Mouse (Mus musculus): ENCODE data around the gene Zmat3. TPM values are rescaled to one million over a fixed set of nuclear protein-coding genes. Genes with fewer than 3 reads are reported as not detected.

Gene Zmat3
- polyA plus RNA-seq, 1 experiment from 2014 or later = 6.3 TPM

GRCm38 (mm10) chr3:32399381-32399780 is 33.6 kb upstream of the Zmat3 start:
- no peaks in the 10 kb centered on the region for H3K36me3 ChIP-seq (ENCODE audit: control insufficient read depth, insufficient read depth, low read length)
- no peak overlapping the region for H3K9ac ChIP-seq (ENCODE audit: low read depth, low read length)
- H3K27ac ChIP-seq (ENCODE audit: low read length) = no peak overlapping the region
- 24% methylated on average over 4 of the region's 4 CpGs for WGBS
- no peak overlapping the region for H3K4me3 ChIP-seq (ENCODE audit: low read depth, low read length)
- H3K4me2 ChIP-seq (ENCODE audit: low read length) = peak overlapping the region; percentile 25; the same call in 1 of the 2 replicates
- H3K9me3 ChIP-seq (replicated peaks; ENCODE audit: control insufficient read depth, low read length, poor library complexity, severe bottlenecking) = no peaks in the 10 kb centered on the region
- ATAC-seq = no peak
- no peaks in the 10 kb centered on the region for H3K27me3 ChIP-seq (ENCODE audit: control insufficient read depth, insufficient read depth, low read depth, low read length)
- peaks cover 27% of the 10 kb centered on the region for H3K4me1 ChIP-seq (ENCODE audit: control insufficient read depth, insufficient read depth, low read length)

GRCm38 (mm10) chr3:32398623-32399022 is 32.8 kb upstream of the Zmat3 start:
- Histone ChIP-seq H3K4me1 (ENCODE audit: control insufficient read depth, insufficient read depth, low read length) (peaks cover 27% of the 10 kb centered on the region), H3K9me3 (replicated peaks; ENCODE audit: control insufficient read depth, low read length, poor library complexity, severe bottlenecking) (no peaks in the 10 kb centered on the region), H3K4me3 (ENCODE audit: low read depth, low read length) (peak overlapping the region; percentile 21), H3K9ac (ENCODE audit: low read depth, low read length) (0 out of 2 replicates have a peak overlapping the region, but pooled peaks have one; percentile 17), H3K36me3 (ENCODE audit: control insufficient read depth, insufficient read depth, low read length) (no peaks in the 10 kb centered on the region), H3K27ac (ENCODE audit: low read length) (no peak overlapping the region), H3K4me2 (ENCODE audit: low read length) (peak overlapping the region; percentile 60), H3K27me3 (ENCODE audit: control insufficient read depth, insufficient read depth, low read depth, low read length) (no peaks in the 10 kb centered on the region)
- ATAC-seq = no peak
- 3% methylated on average over 4 of the region's 4 CpGs for WGBS

- Histone ChIP-seq H3K9me3 (replicated peaks; ENCODE audit: control insufficient read depth, low read length, poor library complexity, severe bottlenecking) (no peaks in the 10 kb centered on the region), H3K36me3 (ENCODE audit: control insufficient read depth, insufficient read depth, low read length) (no peaks in the 10 kb centered on the region), H3K27me3 (ENCODE audit: control insufficient read depth, insufficient read depth, low read depth, low read length) (no peaks in the 10 kb centered on the region), H3K4me2 (ENCODE audit: low read length) (peak overlapping the region; percentile 60), H3K9ac (ENCODE audit: low read depth, low read length) (peak overlapping the region; percentile 95), H3K4me3 (ENCODE audit: low read depth, low read length) (peak overlapping the region; percentile 80), H3K27ac (ENCODE audit: low read length) (peak overlapping the region; percentile 92), H3K4me1 (ENCODE audit: control insufficient read depth, insufficient read depth, low read length) (peaks cover 27% of the 10 kb centered on the region)
- no peak for ATAC-seq
- WGBS = under 1% methylated on average over 7 of the region's 7 CpGs
These were observed 32.3 kb upstream of the Zmat3 start for GRCm38 (mm10) chr3:32398175-32398538.

GRCm38 (mm10) chr3:32397461-32398174 is 31.8 kb upstream of the Zmat3 start, which contains the start of gene Pik3ca:
TSS of gene Pik3ca (plus strand) at chr3:32397671.
- Histone ChIP-seq H3K36me3 (ENCODE audit: control insufficient read depth, insufficient read depth, low read length) (no peaks in the 10 kb centered on the region), H3K9me3 (replicated peaks; ENCODE audit: control insufficient read depth, low read length, poor library complexity, severe bottlenecking) (no peaks in the 10 kb centered on the region), H3K4me3 (ENCODE audit: low read depth, low read length) (peak within 1 kb of the TSS; percentile 80), H3K27ac (ENCODE audit: low read length) (peak within 1 kb of the TSS; percentile 92), H3K27me3 (ENCODE audit: control insufficient read depth, insufficient read depth, low read depth, low read length) (no peaks in the 10 kb centered on the region), H3K9ac (ENCODE audit: low read depth, low read length) (peak within 1 kb of the TSS; percentile 95), H3K4me2 (ENCODE audit: low read length) (peak within 1 kb of the TSS; percentile 65), H3K4me1 (ENCODE audit: control insufficient read depth, insufficient read depth, low read length) (peaks cover 27% of the 10 kb centered on the region)
- WGBS = under 1% methylated on average over 48 of the region's 65 CpGs
- peak; percentile 71 for ATAC-seq

- Histone ChIP-seq H3K27me3 (ENCODE audit: control insufficient read depth, insufficient read depth, low read depth, low read length) (no peaks in the 10 kb centered on the region), H3K4me3 (ENCODE audit: low read depth, low read length) (peak overlapping the region; percentile 80), H3K9ac (ENCODE audit: low read depth, low read length) (peak overlapping the region; percentile 95), H3K4me1 (ENCODE audit: control insufficient read depth, insufficient read depth, low read length) (peaks cover 27% of the 10 kb centered on the region), H3K9me3 (replicated peaks; ENCODE audit: control insufficient read depth, low read length, poor library complexity, severe bottlenecking) (no peaks in the 10 kb centered on the region), H3K4me2 (ENCODE audit: low read length) (peak overlapping the region; percentile 65), H3K36me3 (ENCODE audit: control insufficient read depth, insufficient read depth, low read length) (no peaks in the 10 kb centered on the region), H3K27ac (ENCODE audit: low read length) (peak overlapping the region; percentile 92)
- 0% methylated on average over 40 of the region's 77 CpGs for WGBS
- peak; percentile 99 for ATAC-seq
These were observed 31.1 kb upstream of the Zmat3 start for GRCm38 (mm10) chr3:32396794-32397460.

GRCm38 (mm10) chr3:32395771-32396551 is 30.1 kb upstream of the Zmat3 start:
- Histone ChIP-seq H3K27ac (ENCODE audit: low read length) (peak overlapping the region; percentile 92), H3K4me2 (ENCODE audit: low read length) (peak overlapping the region; percentile 65), H3K27me3 (ENCODE audit: control insufficient read depth, insufficient read depth, low read depth, low read length) (no peaks in the 10 kb centered on the region), H3K9ac (ENCODE audit: low read depth, low read length) (peak overlapping the region; percentile 67), H3K4me1 (ENCODE audit: control insufficient read depth, insufficient read depth, low read length) (peaks cover 24% of the 10 kb centered on the region), H3K9me3 (replicated peaks; ENCODE audit: control insufficient read depth, low read length, poor library complexity, severe bottlenecking) (no peaks in the 10 kb centered on the region), H3K36me3 (ENCODE audit: control insufficient read depth, insufficient read depth, low read length) (no peaks in the 10 kb centered on the region), H3K4me3 (ENCODE audit: low read depth, low read length) (peak overlapping the region; percentile 80)
- 27% methylated on average over 23 of the region's 24 CpGs for WGBS
- ATAC-seq = no peak

GRCm38 (mm10) chr3:32393986-32394385 is 28.2 kb upstream of the Zmat3 start:
- H3K4me3 ChIP-seq (ENCODE audit: low read depth, low read length) = no peak overlapping the region
- no peak for ATAC-seq
- H3K4me2 ChIP-seq (ENCODE audit: low read length) = no peak overlapping the region
- peaks cover 10% of the 10 kb centered on the region for H3K4me1 ChIP-seq (ENCODE audit: control insufficient read depth, insufficient read depth, low read length)
- WGBS = 91% methylated on average over 8 of the region's 8 CpGs
- no peaks in the 10 kb centered on the region for H3K36me3 ChIP-seq (ENCODE audit: control insufficient read depth, insufficient read depth, low read length)
- no peak overlapping the region for H3K9ac ChIP-seq (ENCODE audit: low read depth, low read length)
- no peaks in the 10 kb centered on the region for H3K9me3 ChIP-seq (replicated peaks; ENCODE audit: control insufficient read depth, low read length, poor library complexity, severe bottlenecking)
- H3K27ac ChIP-seq (ENCODE audit: low read length) = no peak overlapping the region
- no peaks in the 10 kb centered on the region for H3K27me3 ChIP-seq (ENCODE audit: control insufficient read depth, insufficient read depth, low read depth, low read length)

- no peak for ATAC-seq
- H3K4me3 ChIP-seq (ENCODE audit: low read depth, low read length) = no peak overlapping the region
- H3K9ac ChIP-seq (ENCODE audit: low read depth, low read length) = no peak overlapping the region
- H3K9me3 ChIP-seq (replicated peaks; ENCODE audit: control insufficient read depth, low read length, poor library complexity, severe bottlenecking) = no peaks in the 10 kb centered on the region
- H3K27me3 ChIP-seq (ENCODE audit: control insufficient read depth, insufficient read depth, low read depth, low read length) = no peaks in the 10 kb centered on the region
- peaks cover 4% of the 10 kb centered on the region; the same call in 1 of the 2 replicates for H3K4me1 ChIP-seq (ENCODE audit: control insufficient read depth, insufficient read depth, low read length)
- H3K36me3 ChIP-seq (ENCODE audit: control insufficient read depth, insufficient read depth, low read length) = no peaks in the 10 kb centered on the region
- 89% methylated on average over 4 of the region's 4 CpGs for WGBS
- H3K4me2 ChIP-seq (ENCODE audit: low read length) = no peak overlapping the region
- no peak overlapping the region for H3K27ac ChIP-seq (ENCODE audit: low read length)
These were observed 27.0 kb upstream of the Zmat3 start for GRCm38 (mm10) chr3:32392841-32393240.

Measured in midbrain, embryonic 16.5 days (tissue).